Mouse (Mus musculus): ENCODE measurements around the gene Ankrd10. TPM values are rescaled to one million over a fixed set of nuclear protein-coding genes. Genes with fewer than 3 reads are reported as not detected.

Gene Ankrd10
- polyA plus RNA-seq, 1 experiment from 2014 or later: 82.5 TPM

DNA sequence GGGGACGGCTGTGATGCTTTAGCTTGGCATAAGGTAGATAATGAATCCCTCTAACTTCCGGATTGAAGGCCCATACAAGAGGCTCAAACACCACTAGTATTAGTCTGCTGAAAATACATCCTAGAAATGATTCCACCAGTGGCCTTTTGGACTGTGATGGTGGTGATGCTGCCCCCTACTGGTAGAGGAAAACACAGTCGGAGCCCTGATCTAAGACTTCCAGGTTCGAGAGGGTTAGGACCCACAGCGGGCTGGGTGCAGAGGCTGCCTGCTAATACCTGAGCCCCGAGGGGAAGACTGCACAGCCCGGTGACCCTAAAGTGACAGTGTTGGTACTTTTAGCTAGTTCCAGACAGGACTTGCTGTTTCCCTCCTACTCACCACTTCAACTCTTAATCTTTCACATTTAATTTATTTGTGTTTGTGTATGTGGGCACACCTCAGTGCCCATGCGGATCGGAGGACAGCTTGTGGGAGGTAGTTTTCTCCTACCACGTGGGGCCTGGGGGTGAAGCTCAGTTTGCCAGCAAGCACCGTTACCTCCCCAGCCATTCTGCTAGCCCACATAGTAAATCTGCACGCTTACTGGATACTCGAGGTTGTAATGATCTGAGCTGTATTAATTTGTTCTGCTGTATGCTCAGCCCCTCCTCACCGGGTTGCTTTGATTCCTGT lies 33.4 kb downstream of the Ankrd10 start:
- Histone ChIP-seq H3K4me2 (no peak overlapping the region), H3K27ac (no peak overlapping the region), H3K9ac (no peak overlapping the region), H3K4me3 (no peak overlapping the region), H3K36me3 (no peaks in the 10 kb centered on the region), H3K9me3 (no peaks in the 10 kb centered on the region), H3K4me1 (0 out of 2 replicates have a peak, but pooled peaks cover 2% of the 10 kb centered on the region), H3K27me3 (no peaks in the 10 kb centered on the region)
- peak; percentile 51; the same call in 1 of the 2 replicates for ATAC-seq (ENCODE audit: borderline replicate concordance, extremely low read depth, low FRiP score, low TSS enrichment)
- 33% methylated on average over 14 of the region's 14 CpGs for WGBS

DNA sequence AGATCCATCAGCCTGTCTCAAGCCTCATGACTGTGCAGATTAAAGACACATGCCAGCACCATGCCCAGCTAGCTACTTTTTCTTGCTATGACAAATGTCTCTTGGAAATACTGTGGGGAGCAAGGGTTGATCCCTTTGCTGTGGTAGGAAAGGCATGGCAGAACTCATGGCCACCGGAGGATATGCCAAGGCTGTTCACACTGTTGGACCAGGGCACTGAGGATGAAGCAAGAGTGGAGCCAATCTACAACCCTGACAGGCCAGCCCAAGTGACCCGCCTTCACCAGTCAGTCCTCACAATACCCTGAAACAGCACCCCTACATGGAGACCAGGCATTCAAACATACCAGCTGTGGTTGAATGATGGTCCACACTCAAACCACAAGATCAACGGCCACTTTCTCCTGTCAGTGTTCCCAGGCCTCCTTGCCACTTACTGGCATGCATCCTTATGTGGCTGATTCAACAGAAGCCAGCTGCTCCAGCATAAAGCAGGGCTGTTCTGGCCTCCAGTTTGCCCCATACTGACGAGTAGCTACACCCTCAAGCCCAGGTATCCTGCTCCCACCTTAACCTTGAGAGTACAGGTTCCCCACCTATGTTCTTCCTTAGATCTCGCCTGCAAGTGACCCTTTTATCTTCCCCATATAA lies 35.1 kb downstream of the Ankrd10 start:
- WGBS: 70% methylated on average over 5 of the region's 5 CpGs
- Histone ChIP-seq H3K36me3 (no peaks in the 10 kb centered on the region), H3K4me1 (0 out of 2 replicates have a peak, but pooled peaks cover 2% of the 10 kb centered on the region), H3K9me3 (no peaks in the 10 kb centered on the region), H3K4me2 (no peak overlapping the region), H3K9ac (no peak overlapping the region), H3K27me3 (no peaks in the 10 kb centered on the region), H3K27ac (no peak overlapping the region), H3K4me3 (no peak overlapping the region)
- ATAC-seq (ENCODE audit: borderline replicate concordance, extremely low read depth, low FRiP score, low TSS enrichment): no peak

DNA sequence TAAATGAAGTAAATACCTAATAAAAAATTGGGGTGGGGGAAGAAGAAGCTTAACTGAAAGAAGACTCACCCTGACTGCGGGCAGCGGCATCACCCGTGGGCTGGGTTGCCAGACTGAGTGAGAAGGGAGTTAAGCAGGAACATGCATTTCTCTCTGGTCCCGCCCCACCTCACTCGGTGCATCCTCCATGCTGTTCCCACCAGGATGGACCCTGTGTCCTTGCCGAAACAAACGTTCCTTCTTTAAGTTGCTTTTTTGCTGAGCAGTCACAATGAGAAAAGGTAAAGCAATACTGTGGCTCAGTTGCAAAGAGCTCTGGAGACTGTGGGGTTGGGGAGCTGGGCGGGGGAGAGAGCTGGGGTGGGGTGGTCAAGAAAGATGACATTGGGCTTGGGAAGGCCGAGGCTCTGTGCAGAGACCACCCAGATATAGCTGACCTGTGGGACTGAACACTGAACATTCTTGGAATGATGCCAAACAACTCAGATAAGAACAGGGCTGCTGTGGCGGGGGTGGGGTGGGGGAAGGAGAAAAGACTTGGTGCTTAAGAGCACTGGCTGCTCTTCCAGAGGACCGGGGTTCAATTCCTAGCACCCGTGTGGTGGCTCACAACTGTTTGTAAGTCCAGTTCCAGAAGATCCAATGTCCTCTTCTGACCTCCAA lies 42.2 kb downstream of the Ankrd10 start:
- H3K27ac ChIP-seq: no peak overlapping the region
- H3K36me3 ChIP-seq: no peaks in the 10 kb centered on the region
- H3K9me3 ChIP-seq: no peaks in the 10 kb centered on the region
- no peaks in the 10 kb centered on the region for H3K27me3 ChIP-seq
- no peak overlapping the region for H3K9ac ChIP-seq
- ATAC-seq (ENCODE audit: borderline replicate concordance, extremely low read depth, low FRiP score, low TSS enrichment): peak; percentile 58; the same call in 1 of the 2 replicates
- peaks cover 8% of the 10 kb centered on the region for H3K4me1 ChIP-seq
- WGBS: 46% methylated on average over 12 of the region's 12 CpGs
- no peak overlapping the region for H3K4me3 ChIP-seq
- H3K4me2 ChIP-seq: no peak overlapping the region

DNA sequence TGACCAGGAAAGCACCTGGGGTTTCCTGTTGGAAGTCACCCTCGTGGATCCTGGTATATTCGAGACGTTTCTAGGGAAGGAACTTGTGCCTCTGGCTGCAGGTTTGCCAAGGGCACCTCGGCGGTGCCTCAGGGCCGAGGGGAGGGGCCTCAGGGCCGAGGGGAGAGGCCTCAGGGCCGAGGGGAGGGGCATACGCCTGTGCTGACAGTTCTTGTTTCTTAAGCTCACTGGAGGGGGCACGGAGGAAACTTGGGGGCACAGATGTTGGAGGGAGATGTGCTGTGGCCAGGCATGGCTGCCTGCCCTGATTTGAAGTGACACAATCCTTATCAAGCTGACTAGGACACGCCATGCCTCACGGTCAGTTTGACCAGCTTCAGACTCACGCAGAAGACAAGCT lies 43.3 kb downstream of the Ankrd10 start:
- Histone ChIP-seq H3K4me3 (no peak overlapping the region), H3K9me3 (no peaks in the 10 kb centered on the region), H3K9ac (no peak overlapping the region), H3K4me1 (peaks cover 8% of the 10 kb centered on the region), H3K27ac (no peak overlapping the region), H3K27me3 (no peaks in the 10 kb centered on the region), H3K36me3 (no peaks in the 10 kb centered on the region), H3K4me2 (no peak overlapping the region)
- WGBS: 42% methylated on average over 13 of the region's 13 CpGs
- no peak for ATAC-seq (ENCODE audit: borderline replicate concordance, extremely low read depth, low FRiP score, low TSS enrichment)

DNA sequence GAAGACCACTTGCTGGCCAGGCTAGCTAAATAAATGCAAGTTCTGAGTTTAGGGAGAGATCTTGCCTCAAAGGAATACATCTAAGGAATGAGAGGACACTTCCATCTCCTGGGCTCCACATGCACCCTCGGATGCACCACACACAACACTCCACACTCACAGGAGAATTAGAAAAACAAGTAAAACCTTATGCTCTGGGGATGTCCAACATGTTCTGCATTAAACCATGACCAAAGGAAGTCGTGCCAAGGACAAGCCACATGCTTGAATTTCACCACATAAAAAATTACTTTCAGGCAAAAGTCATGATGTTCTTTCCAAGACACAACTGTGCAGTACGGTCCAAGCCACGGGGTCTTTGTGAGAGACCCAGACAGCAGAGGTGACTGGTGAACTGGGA lies 43.7 kb downstream of the Ankrd10 start:
- no peak overlapping the region for H3K9ac ChIP-seq
- no peak overlapping the region for H3K27ac ChIP-seq
- H3K27me3 ChIP-seq: no peaks in the 10 kb centered on the region
- peaks cover 8% of the 10 kb centered on the region for H3K4me1 ChIP-seq
- no peak overlapping the region for H3K4me2 ChIP-seq
- H3K36me3 ChIP-seq: no peaks in the 10 kb centered on the region
- WGBS: 69% methylated on average over 4 of the region's 4 CpGs
- H3K9me3 ChIP-seq: no peaks in the 10 kb centered on the region
- no peak for ATAC-seq (ENCODE audit: borderline replicate concordance, extremely low read depth, low FRiP score, low TSS enrichment)
- H3K4me3 ChIP-seq: no peak overlapping the region

DNA sequence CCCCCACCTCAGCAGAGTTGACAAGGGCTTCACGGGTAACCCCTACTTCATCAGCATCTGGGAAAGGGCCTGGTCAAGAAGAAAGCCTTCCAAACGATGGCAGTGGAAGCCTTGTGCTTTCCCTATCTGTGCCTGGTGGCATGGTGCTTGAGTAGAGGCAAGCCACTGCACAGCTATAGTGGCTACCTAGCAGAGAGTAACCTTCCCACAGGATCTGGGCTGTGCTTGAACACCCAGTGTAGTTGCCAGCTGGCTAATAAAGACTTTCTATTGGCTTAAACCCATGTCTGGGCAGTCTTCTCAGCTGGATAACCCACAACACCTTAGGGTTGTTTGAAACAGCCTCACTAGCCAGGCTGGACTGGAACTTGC lies 49.2 kb downstream of the Ankrd10 start:
- peaks cover 8% of the 10 kb centered on the region; the same call in 1 of the 2 replicates for H3K4me1 ChIP-seq
- no peak overlapping the region for H3K4me2 ChIP-seq
- no peak overlapping the region for H3K4me3 ChIP-seq
- H3K27ac ChIP-seq: no peak overlapping the region
- no peaks in the 10 kb centered on the region for H3K36me3 ChIP-seq
- H3K27me3 ChIP-seq: no peaks in the 10 kb centered on the region
- WGBS: 40% methylated on average over 2 of the region's 2 CpGs
- H3K9me3 ChIP-seq: no peaks in the 10 kb centered on the region
- ATAC-seq (ENCODE audit: borderline replicate concordance, extremely low read depth, low FRiP score, low TSS enrichment): no peak
- no peak overlapping the region for H3K9ac ChIP-seq

DNA sequence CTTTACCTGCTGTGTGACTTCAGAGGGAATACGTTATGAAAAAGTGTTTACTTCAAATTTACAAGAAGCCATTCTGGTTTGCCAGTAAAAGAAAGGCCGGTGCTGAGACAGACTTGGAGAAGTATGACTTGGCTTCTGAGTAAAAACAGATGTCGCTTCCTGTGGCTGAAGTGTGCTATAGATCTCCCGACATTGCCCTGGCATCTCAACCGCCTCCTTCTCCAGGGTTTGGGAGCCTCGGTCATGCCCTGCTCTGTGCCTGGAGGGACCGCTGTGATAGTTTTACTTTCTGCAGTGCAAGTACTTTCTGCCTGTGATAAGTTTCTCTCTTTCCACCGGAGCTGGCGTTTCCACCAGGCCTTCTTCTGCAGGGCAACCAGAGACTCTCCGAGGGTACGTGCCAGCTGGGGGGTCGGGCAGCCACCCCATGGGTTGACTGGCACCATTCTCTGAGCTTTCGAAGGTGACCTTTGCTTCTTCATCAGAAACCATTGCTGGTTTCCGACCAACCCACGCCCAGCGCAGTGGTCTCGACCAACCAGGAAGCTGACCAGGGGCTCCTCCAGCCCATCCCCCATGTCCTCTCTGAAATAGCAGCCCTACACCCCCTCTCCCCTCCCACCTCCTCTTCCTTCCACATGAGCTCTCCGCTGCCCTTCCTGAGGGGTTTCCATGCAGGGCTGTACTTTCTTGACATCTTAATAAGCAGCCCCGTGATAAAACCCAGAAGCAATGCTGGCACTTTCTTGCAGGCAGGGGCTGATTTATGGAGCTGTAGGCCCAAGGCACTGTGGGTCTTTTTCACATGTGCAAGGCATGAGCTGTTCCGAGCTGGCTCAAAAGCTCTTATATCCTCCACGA lies 49.8 kb downstream of the Ankrd10 start:
- ATAC-seq (ENCODE audit: borderline replicate concordance, extremely low read depth, low FRiP score, low TSS enrichment): peak; percentile 55; the same call in 1 of the 2 replicates
- H3K36me3 ChIP-seq: no peaks in the 10 kb centered on the region
- peak overlapping the region; percentile 69 for H3K27ac ChIP-seq
- H3K4me2 ChIP-seq: no peak overlapping the region
- no peak overlapping the region for H3K9ac ChIP-seq
- H3K4me1 ChIP-seq: peaks cover 8% of the 10 kb centered on the region; the same call in 1 of the 2 replicates
- no peak overlapping the region for H3K4me3 ChIP-seq
- 61% methylated on average over 21 of the region's 21 CpGs for WGBS
- H3K27me3 ChIP-seq: no peaks in the 10 kb centered on the region
- no peaks in the 10 kb centered on the region for H3K9me3 ChIP-seq

DNA sequence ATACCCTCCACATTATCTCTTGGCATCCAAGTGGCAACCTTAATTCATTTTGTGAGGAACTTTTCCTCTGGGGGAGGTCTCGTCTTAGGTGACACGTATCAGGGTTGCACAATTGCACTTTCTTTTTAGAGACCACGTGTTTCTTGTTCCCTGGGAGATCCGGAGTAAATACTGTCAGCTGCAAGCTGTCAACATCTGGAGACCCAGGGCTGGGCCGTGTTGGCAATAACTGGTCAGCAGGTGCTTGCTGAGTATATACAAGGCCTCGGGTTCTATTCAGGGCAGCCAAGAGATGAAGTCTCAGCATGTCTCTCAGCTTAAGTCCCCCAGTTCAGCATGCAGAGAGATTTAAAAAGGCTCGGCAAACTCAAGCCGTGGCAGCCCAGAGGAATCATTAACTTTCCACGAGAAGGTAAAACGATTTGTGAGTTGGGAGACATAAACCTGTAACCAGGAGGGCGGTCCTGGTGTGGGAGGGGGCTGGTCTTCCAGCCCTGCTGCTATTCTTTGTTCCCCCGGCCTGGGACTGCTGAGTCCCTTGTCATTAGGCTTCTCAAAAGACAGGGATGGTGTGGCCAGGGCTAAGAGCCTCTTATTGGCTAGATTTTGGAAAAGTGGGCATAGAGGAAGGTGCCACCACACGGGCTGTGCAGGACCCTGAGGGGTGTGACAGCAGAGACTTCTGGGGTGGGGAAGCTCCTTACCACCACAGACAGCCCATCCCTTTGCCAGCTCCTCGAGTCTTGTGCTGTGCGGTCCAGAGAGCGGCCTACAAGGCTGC lies 59.8 kb downstream of the Ankrd10 start:
- H3K27ac ChIP-seq: peak overlapping the region; percentile 42; the same call in 1 of the 2 replicates
- 49% methylated on average over 16 of the region's 16 CpGs for WGBS
- peak; percentile 46; the same call in 1 of the 2 replicates for ATAC-seq (ENCODE audit: borderline replicate concordance, extremely low read depth, low FRiP score, low TSS enrichment)

DNA sequence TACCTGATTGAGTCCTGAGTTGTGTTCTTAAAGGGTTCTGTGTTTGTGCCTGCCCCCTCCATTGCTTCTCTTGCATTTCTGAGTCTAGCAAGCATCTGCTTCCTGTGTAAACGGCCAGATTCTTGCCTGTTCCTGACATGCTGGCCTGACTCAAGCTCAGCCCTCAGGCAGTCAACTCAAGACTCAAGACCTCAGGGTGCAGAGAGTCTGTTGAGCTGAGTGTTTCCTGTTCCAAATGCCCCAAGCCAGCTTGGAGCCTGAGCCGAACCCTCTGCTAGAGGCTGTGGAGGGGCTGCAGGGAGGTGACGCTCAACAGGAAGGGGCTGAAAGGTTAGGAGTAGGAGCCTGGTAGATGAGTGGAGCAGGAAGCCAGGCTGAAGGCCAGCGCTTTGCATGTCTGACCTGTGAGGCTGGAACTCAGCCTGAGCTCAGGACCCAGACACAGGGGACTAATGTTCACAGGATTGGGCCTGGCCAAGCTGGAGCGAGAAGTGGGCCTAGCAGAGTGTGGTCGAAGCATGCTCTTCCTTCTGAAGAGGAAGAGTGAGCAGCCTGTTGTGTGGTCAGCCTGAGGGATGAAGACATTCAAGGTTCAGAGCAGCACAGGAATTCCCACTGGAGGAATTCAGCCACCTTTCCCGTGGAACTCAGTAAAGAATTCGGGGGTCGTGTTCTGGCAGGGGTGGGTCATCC lies 60.5 kb downstream of the Ankrd10 start:
- no peak for ATAC-seq (ENCODE audit: borderline replicate concordance, extremely low read depth, low FRiP score, low TSS enrichment)
- Histone ChIP-seq H3K4me1 (peaks cover 13% of the 10 kb centered on the region; the same call in 1 of the 2 replicates), H3K27me3 (no peaks in the 10 kb centered on the region), H3K27ac (peak overlapping the region; percentile 42), H3K9me3 (no peaks in the 10 kb centered on the region), H3K36me3 (no peaks in the 10 kb centered on the region), H3K4me3 (no peak overlapping the region), H3K9ac (no peak overlapping the region), H3K4me2 (no peak overlapping the region)
- 56% methylated on average over 9 of the region's 9 CpGs for WGBS

More for the DNA sequence above, 59.8 kb downstream of the Ankrd10 start:
- Histone ChIP-seq H3K4me1 (peaks cover 13% of the 10 kb centered on the region; the same call in 1 of the 2 replicates), H3K9me3 (no peaks in the 10 kb centered on the region), H3K9ac (no peak overlapping the region), H3K27me3 (no peaks in the 10 kb centered on the region), H3K4me3 (no peak overlapping the region), H3K36me3 (no peaks in the 10 kb centered on the region), H3K4me2 (no peak overlapping the region)

DNA sequence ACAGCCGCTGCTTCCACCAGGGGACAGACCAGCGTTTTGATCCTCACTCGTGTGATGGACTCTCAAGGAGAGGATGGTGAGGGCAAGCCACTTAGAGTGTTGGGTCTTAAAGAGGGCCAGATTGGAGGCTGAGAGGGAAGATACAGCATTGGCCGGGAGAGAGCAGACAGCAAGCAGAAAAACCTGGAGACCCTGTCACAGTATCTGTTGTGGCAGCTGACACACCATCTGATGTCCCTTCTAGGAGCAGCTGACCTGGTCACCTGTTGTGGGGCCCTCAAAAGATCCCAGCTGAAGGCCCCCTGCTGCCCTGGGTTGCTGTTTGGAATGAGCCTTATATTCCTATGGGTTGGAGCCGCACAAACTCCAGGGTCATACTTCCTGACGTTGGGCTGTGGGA lies 63.1 kb downstream of the Ankrd10 start:
- WGBS: 73% methylated on average over 6 of the region's 6 CpGs
- H3K27ac ChIP-seq: no peak overlapping the region
- H3K9me3 ChIP-seq: no peaks in the 10 kb centered on the region
- peaks cover 4% of the 10 kb centered on the region; the same call in 1 of the 2 replicates for H3K36me3 ChIP-seq
- H3K27me3 ChIP-seq: no peaks in the 10 kb centered on the region
- no peak for ATAC-seq (ENCODE audit: borderline replicate concordance, extremely low read depth, low FRiP score, low TSS enrichment)
- no peak overlapping the region for H3K4me3 ChIP-seq
- peaks cover 13% of the 10 kb centered on the region; the same call in 1 of the 2 replicates for H3K4me1 ChIP-seq
- no peak overlapping the region for H3K9ac ChIP-seq
- no peak overlapping the region for H3K4me2 ChIP-seq
